Mouse (Mus musculus) Muller cell, postnatal 12 days (primary cell): ENCODE results near the gene Gm3317.
"Not testable (repeated sequence)": the region's sequence is repeated elsewhere in the genome, so short reads cannot be mapped to it uniquely, and the experiment has no call there.

ENCODE experiments used
- DNase-seq: peaks from one replicate; pipeline ENCODE4 v3.0.0-alpha.2; 2015; ENCODE audit errors: inconsistent ontology term

Gene Gm3317

DNA sequence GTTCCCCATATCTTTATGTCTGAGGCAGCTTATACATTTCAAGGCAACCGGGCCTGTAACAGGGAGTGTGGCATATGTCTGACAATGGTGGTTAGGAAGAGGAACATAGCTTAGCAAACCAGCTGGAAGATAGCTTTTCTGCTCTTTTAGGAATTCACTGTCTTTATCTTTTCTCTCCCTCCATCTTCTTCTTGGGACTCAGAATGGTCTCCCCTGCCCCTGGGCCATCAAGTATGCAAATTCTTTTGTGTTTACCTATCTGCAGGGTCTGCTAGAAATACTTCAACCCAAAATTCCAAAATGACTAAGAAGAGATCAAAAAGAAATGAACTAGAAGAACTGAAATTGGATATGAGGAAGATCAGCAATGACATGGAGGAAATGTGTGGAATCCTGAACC, at the start of gene Gm3317:
Gene Gm3317, plus strand, starts transcription at position 301 of the 400 bp plus-strand sequence.
- not testable (repeated sequence) for DNase-seq

DNA sequence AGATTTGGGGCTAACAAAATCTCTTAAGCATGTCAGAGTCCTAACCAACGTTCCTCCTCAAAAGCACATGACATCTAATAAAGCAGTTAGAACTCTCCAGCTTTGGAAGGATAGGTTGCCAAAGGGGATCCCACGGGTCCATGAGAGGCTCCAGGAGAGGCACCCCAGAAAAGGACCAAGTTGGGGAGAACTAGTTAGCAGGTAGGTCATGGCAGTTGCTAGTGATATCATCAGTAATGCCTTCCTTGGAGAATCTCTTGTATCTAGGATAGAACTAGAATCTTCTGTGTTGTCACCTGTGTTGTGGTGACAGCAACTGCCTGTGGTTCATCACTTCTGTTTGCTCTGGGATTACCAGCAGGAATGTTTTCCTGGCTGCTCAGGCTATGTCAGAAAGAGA, 33.1 kb upstream of the Gm3317 start, which contains the start of gene Gm8279:
Gene Gm8279, plus strand, starts transcription at position 301 of the 400 bp plus-strand sequence.
- DNase-seq, result not testable (repeated sequence)

DNA sequence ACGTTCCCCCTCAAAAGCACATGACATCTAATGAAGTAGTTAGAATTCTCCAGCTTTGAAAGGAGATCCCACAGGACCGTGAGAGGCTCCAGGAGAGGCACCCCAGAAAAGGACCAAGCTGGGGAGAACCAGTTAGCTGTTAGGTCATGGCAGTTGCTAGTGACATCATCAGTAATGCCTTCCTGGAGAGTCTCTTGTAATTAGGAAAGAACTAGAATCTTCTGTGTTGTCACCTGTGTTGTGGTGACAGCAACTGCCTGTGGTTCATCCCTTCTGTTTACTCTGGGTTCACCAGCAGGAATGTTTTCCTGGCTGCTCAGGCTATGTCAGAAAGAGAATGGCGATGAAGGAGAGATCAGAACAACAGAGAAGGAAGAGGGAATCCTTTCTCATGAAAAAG, 21.2 kb downstream of the Gm3317 start, which contains the start of gene Gm8271:
Gene Gm8271, plus strand, starts transcription at position 301 of the 400 bp plus-strand sequence.
- DNase-seq, result not testable (repeated sequence)
